Mouse (Mus musculus) kidney, embryonic 16.5 days (tissue): ENCODE results near the gene Fam161a. TPM values are rescaled to one million over a fixed set of nuclear protein-coding genes. Genes with fewer than 3 reads are reported as not detected.
"Not testable (repeated sequence)": the region's sequence is repeated elsewhere in the genome, so short reads cannot be mapped to it uniquely, and the experiment has no call there.

ENCODE experiments used
- ATAC-seq: fragments of 200-750 bp; cut with Nextera tagmentation; 2 replicates; pipeline ENCODE4 v1.8.0; 2017; ENCODE audit warnings: moderate TSS enrichment; ENCODE audit not compliant: low FRiP score, low TSS enrichment
- H3K27ac ChIP-seq: fragments of 300-500 bp; sonication (generic); 2 replicates; pipeline ENCODE4 v1.5.1; 2014; ENCODE audit warnings: low read length
- H3K27me3 ChIP-seq: fragments of 300-500 bp; sonication (generic); 2 replicates; pipeline ENCODE4 v1.6.1; 2014; ENCODE audit warnings: low read length, control low read depth, mixed read lengths; ENCODE audit not compliant: insufficient read depth
- H3K36me3 ChIP-seq: fragments of 300-500 bp; sonication (generic); 2 replicates; pipeline ENCODE4 v1.6.1; 2014; ENCODE audit warnings: low read length, control low read depth, mixed read lengths; ENCODE audit not compliant: insufficient read depth
- H3K4me1 ChIP-seq: fragments of 300-500 bp; sonication (generic); 2 replicates; pipeline ENCODE4 v1.6.1; 2014; ENCODE audit warnings: low read length, control low read depth, mixed read lengths; ENCODE audit not compliant: insufficient read depth
- H3K4me2 ChIP-seq: fragments of 300-500 bp; sonication (generic); replicated peaks from 2 replicates; pipeline ENCODE4 v1.6.1; 2014; ENCODE audit warnings: low read depth, low read length
- H3K4me3 ChIP-seq: fragments of 300-500 bp; sonication (generic); 2 replicates; pipeline ENCODE4 v1.5.1; 2014; ENCODE audit warnings: mild to moderate bottlenecking, low read length
- H3K9ac ChIP-seq: fragments of 300-500 bp; sonication (generic); replicated peaks from 2 replicates; pipeline ENCODE4 v1.6.1; 2014; ENCODE audit warnings: low read length
- H3K9me3 ChIP-seq: fragments of 300-500 bp; sonication (generic); 2 replicates; pipeline ENCODE4 v1.6.1; 2016; ENCODE audit warnings: low read length, control low read depth
- WGBS: fragments of 180-500 bp; shearing (Covaris S2); extraction: QIAGEN DNeasy Blood & Tissue Kit; methylation state at CpG from one replicate; pipeline ENCODE4 v1.1.7; 2014; 5-methylcytosine and 5-hydroxymethylcytosine counted together
- polyA plus RNA-seq: library from polyadenylated mRNA; unstranded; fragments of >200 nt; fragmentation: Nextera tagmentation; extraction: Ambion mirVana; gene quantifications from 2 replicates; pipeline ENCODE4 v1.2.1, GENCODE M21; 2015

Gene Fam161a
- polyA plus RNA-seq, 1 experiment from 2014 or later: 3.4 TPM

- Histone ChIP-seq H3K4me3 (no peak overlapping the region), H3K4me1 (no peaks in the 10 kb centered on the region), H3K9ac (no peak overlapping the region), H3K9me3 (no peaks in the 10 kb centered on the region), H3K36me3 (no peaks in the 10 kb centered on the region), H3K27ac (no peak overlapping the region), H3K4me2 (no peak overlapping the region), H3K27me3 (no peaks in the 10 kb centered on the region)
- no peak for ATAC-seq
- WGBS: 82% methylated on average over 6 of the region's 6 CpGs
Observed at GRCm38 (mm10) chr11:23029399-23029798, 22.1 kb downstream of the Fam161a start.

GRCm38 (mm10) chr11:23047252-23047651 lies 39.9 kb downstream of the Fam161a start:
- Histone ChIP-seq H3K4me2 (no peak overlapping the region), H3K9me3 (no peaks in the 10 kb centered on the region)
- 36% methylated on average over 5 of the region's 5 CpGs for WGBS

GRCm38 (mm10) chr11:23047663-23048582 lies 40.6 kb downstream of the Fam161a start:
- ATAC-seq: 0 out of 2 replicates have a peak, but pooled peaks have one; percentile 31
- no peaks in the 10 kb centered on the region for H3K27me3 ChIP-seq
- H3K9ac ChIP-seq: no peak overlapping the region
- no peaks in the 10 kb centered on the region for H3K36me3 ChIP-seq
- H3K4me1 ChIP-seq: no peaks in the 10 kb centered on the region
- H3K4me2 ChIP-seq: peak overlapping the region; percentile 39
- WGBS: 25% methylated on average over 20 of the region's 20 CpGs
- H3K9me3 ChIP-seq: no peaks in the 10 kb centered on the region
- no peak overlapping the region for H3K27ac ChIP-seq
- H3K4me3 ChIP-seq: peak overlapping the region; percentile 5; the same call in 1 of the 2 replicates

More at GRCm38 (mm10) chr11:23047252-23047651, 39.9 kb downstream of the Fam161a start:
- no peak overlapping the region for H3K4me3 ChIP-seq
- no peaks in the 10 kb centered on the region for H3K4me1 ChIP-seq
- H3K36me3 ChIP-seq: no peaks in the 10 kb centered on the region
- H3K27ac ChIP-seq: no peak overlapping the region
- H3K27me3 ChIP-seq: no peaks in the 10 kb centered on the region
- ATAC-seq: no peak
- no peak overlapping the region for H3K9ac ChIP-seq

- Histone ChIP-seq H3K9ac (no peak overlapping the region), H3K4me2 (no peak overlapping the region), H3K4me3 (no peak overlapping the region), H3K36me3 (no peaks in the 10 kb centered on the region), H3K9me3 (no peaks in the 10 kb centered on the region), H3K27me3 (no peaks in the 10 kb centered on the region), H3K4me1 (no peaks in the 10 kb centered on the region), H3K27ac (no peak overlapping the region)
- no peak for ATAC-seq
Observed at GRCm38 (mm10) chr11:23049642-23050041, 42.3 kb downstream of the Fam161a start.

GRCm38 (mm10) chr11:23052353-23052752 lies 45.0 kb downstream of the Fam161a start:
- no peaks in the 10 kb centered on the region for H3K27me3 ChIP-seq
- no peak overlapping the region for H3K4me3 ChIP-seq
- H3K9me3 ChIP-seq: no peaks in the 10 kb centered on the region
- no peak overlapping the region for H3K4me2 ChIP-seq
- H3K27ac ChIP-seq: no peak overlapping the region
- H3K9ac ChIP-seq: no peak overlapping the region
- WGBS: 63% methylated on average over 4 of the region's 4 CpGs
- no peaks in the 10 kb centered on the region for H3K4me1 ChIP-seq
- no peak for ATAC-seq
- no peaks in the 10 kb centered on the region for H3K36me3 ChIP-seq

GRCm38 (mm10) chr11:23063153-23063552 lies 55.8 kb downstream of the Fam161a start:
- 77% methylated on average over 6 of the region's 6 CpGs for WGBS
- Histone ChIP-seq H3K27ac (no peak overlapping the region), H3K4me3 (no peak overlapping the region), H3K9ac (no peak overlapping the region), H3K36me3 (no peaks in the 10 kb centered on the region), H3K4me1 (peaks cover 5% of the 10 kb centered on the region; the same call in 1 of the 2 replicates), H3K4me2 (no peak overlapping the region), H3K27me3 (no peaks in the 10 kb centered on the region), H3K9me3 (no peaks in the 10 kb centered on the region)
- ATAC-seq: no peak

- Histone ChIP-seq H3K4me3 (no peak overlapping the region), H3K9ac (no peak overlapping the region), H3K4me1 (peaks cover 5% of the 10 kb centered on the region; the same call in 1 of the 2 replicates), H3K27ac (no peak overlapping the region), H3K36me3 (no peaks in the 10 kb centered on the region), H3K4me2 (no peak overlapping the region), H3K9me3 (no peaks in the 10 kb centered on the region), H3K27me3 (no peaks in the 10 kb centered on the region)
- ATAC-seq: no peak
- 66% methylated on average over 3 of the region's 3 CpGs for WGBS
Observed at GRCm38 (mm10) chr11:23063857-23064256, 56.5 kb downstream of the Fam161a start.

GRCm38 (mm10) chr11:23064276-23064675 lies 56.9 kb downstream of the Fam161a start:
- not testable (repeated sequence) for H3K4me3 ChIP-seq, H3K4me1 ChIP-seq, H3K36me3 ChIP-seq, H3K4me2 ChIP-seq, H3K9me3 ChIP-seq, H3K27ac ChIP-seq, H3K27me3 ChIP-seq, ATAC-seq, H3K9ac ChIP-seq
- WGBS: 33% methylated on average over 3 of the region's 3 CpGs

GRCm38 (mm10) chr11:23065167-23065668 lies 57.9 kb downstream of the Fam161a start:
- Histone ChIP-seq H3K27me3 (no peaks in the 10 kb centered on the region), H3K4me3 (no peak overlapping the region), H3K27ac (peak overlapping the region; percentile 54; the same call in 1 of the 2 replicates), H3K9me3 (no peaks in the 10 kb centered on the region), H3K4me1 (peaks cover 5% of the 10 kb centered on the region; the same call in 1 of the 2 replicates), H3K36me3 (no peaks in the 10 kb centered on the region), H3K4me2 (no peak overlapping the region), H3K9ac (no peak overlapping the region)
- no peak for ATAC-seq
- 88% methylated on average over 2 of the region's 2 CpGs for WGBS
